Mouse (Mus musculus) small intestine, adult 2 months (tissue): ENCODE results near the gene Mmp10. TPM values are rescaled to one million over a fixed set of nuclear protein-coding genes. Genes with fewer than 3 reads are reported as not detected.
A peak's percentile ranks its signal among the peaks of the same experiment; 100 is the strongest.

ENCODE experiments used
- H3K27ac ChIP-seq: fragments of 200-500 bp; 2 replicates; pipeline ENCODE4 v1.5.1; 2012; ENCODE audit warnings: low read depth, low read length, control low read depth, inconsistent platforms; ENCODE audit not compliant: insufficient read depth
- H3K27me3 ChIP-seq: fragments of 200-500 bp; 2 replicates; pipeline ENCODE4 v1.6.1; 2012; ENCODE audit warnings: mild to moderate bottlenecking, moderate library complexity, low read length, inconsistent platforms; ENCODE audit not compliant: control insufficient read depth, insufficient read depth
- H3K36me3 ChIP-seq: fragments of 200-500 bp; 2 replicates; pipeline ENCODE4 v1.6.1; 2012; ENCODE audit warnings: mild to moderate bottlenecking, low read length, control low read depth, inconsistent platforms; ENCODE audit not compliant: control insufficient read depth, insufficient read depth
- H3K4me1 ChIP-seq: fragments of 200-500 bp; 2 replicates; pipeline ENCODE4 v1.6.1; 2012; ENCODE audit warnings: low read length, inconsistent platforms, mixed read lengths; ENCODE audit not compliant: control insufficient read depth, insufficient read depth, insufficient read length
- H3K4me3 ChIP-seq: fragments of 200-500 bp; 2 replicates; pipeline ENCODE4 v1.5.1; 2012; ENCODE audit warnings: low read depth, mild to moderate bottlenecking, control low read depth, inconsistent platforms, low read length, moderate library complexity
- CTCF ChIP-seq: fragments of 200-500 bp; IDR thresholded peaks from 2 replicates; pipeline ENCODE4 v1.5.1; 2012; ENCODE audit warnings: low read depth, mild to moderate bottlenecking, control low read depth, inconsistent platforms, low read length, moderate library complexity, mixed read lengths; ENCODE audit not compliant: insufficient replicate concordance, insufficient read length; ENCODE audit errors: extremely low read depth
- POLR2A ChIP-seq: fragments of 200-500 bp; IDR thresholded peaks from 2 replicates; pipeline ENCODE4 v1.6.1; 2012; ENCODE audit warnings: low read depth, mild to moderate bottlenecking, control low read depth, inconsistent platforms, low read length, moderate library complexity
- WGBS: fragments of 180-500 bp; shearing (Covaris S2); methylation state at CpG from one replicate; pipeline ENCODE4 v1.1.7; 2018; 5-methylcytosine and 5-hydroxymethylcytosine counted together
- polyA plus RNA-seq: library from polyadenylated mRNA; depleted of rRNA; stranded (reverse); fragments of >200 nt; gene quantifications from 2 replicates; pipeline ENCODE4 v1.2.3, GENCODE M21; 2012

Gene Mmp10
- polyA plus RNA-seq, 1 experiment, result 6.7 TPM

GRCm38 (mm10) chr9:7517944-7518571, 15.9 kb downstream of the Mmp10 start:
- Histone ChIP-seq H3K4me3 (no peak overlapping the region), H3K4me1 (no peaks in the 10 kb centered on the region), H3K27me3 (no peaks in the 10 kb centered on the region), H3K27ac (no peak overlapping the region), H3K36me3 (no peaks in the 10 kb centered on the region)
- 61% methylated on average over 4 of the region's 4 CpGs for WGBS
- TF ChIP-seq POLR2A (no peak), CTCF (no peak)

- no peaks in the 10 kb centered on the region for H3K27me3 ChIP-seq
- H3K27ac ChIP-seq, result no peak overlapping the region
- 54% methylated on average over 4 of the region's 4 CpGs for WGBS
- H3K4me1 ChIP-seq, result no peaks in the 10 kb centered on the region
- no peaks in the 10 kb centered on the region for H3K36me3 ChIP-seq
- no peak overlapping the region for H3K4me3 ChIP-seq
- TF ChIP-seq CTCF (no peak), POLR2A (no peak)
Measured at GRCm38 (mm10) chr9:7526255-7526940, 24.2 kb downstream of the Mmp10 start.

DNA sequence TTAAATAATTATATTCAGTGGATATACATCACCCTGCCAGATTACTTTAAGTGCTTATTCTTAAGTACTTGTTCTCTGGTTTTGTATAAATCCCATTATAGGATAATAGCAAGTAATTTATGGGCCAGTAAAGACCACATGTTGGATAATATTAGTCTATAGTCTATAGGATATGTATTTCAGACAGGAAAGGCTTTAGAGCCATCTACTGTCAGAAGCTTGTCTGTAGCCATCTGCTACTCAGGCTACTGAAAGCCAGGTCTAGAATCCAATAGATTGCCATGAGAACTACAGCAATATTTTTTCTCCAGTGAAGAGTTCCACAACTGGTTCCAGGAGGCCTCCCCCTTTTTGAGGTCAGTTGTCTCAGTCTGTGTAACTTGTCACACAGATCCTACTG, 40.6 kb downstream of the Mmp10 start:
- no peaks in the 10 kb centered on the region for H3K27me3 ChIP-seq
- no peaks in the 10 kb centered on the region for H3K36me3 ChIP-seq
- no peaks in the 10 kb centered on the region for H3K4me1 ChIP-seq
- TF ChIP-seq POLR2A, result no peak
- TF ChIP-seq CTCF, result no peak
- no peak overlapping the region for H3K27ac ChIP-seq
- H3K4me3 ChIP-seq, result no peak overlapping the region

GRCm38 (mm10) chr9:7544923-7545457, 42.8 kb downstream of the Mmp10 start:
- H3K27me3 ChIP-seq, result no peaks in the 10 kb centered on the region

DNA sequence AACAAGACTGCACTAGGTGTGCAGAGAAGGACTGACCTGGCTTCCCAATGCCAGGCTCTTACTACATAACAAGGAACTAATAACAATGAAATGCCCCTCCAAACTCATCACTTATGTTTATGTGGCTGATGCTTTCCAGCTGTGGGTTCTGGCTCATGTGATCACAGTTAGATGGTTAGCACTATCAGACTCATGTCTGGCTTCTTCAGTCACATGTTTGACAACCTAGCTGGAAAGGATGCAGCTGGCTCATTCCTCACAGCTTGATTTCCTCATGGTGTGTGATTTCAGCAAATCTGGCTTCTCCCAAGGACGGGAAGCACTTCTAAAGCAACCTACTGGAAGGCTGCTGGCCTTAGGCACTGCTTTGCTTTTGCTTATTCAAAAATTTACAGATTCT, 43.3 kb downstream of the Mmp10 start:
- Histone ChIP-seq H3K4me3 (no peak overlapping the region), H3K36me3 (no peaks in the 10 kb centered on the region), H3K27ac (no peak overlapping the region), H3K27me3 (no peaks in the 10 kb centered on the region), H3K4me1 (no peaks in the 10 kb centered on the region)
- no peak for TF ChIP-seq POLR2A
- no peak for TF ChIP-seq CTCF
- 68% methylated on average over 1 of the region's 1 CpGs for WGBS

More at GRCm38 (mm10) chr9:7544923-7545457, 42.8 kb downstream of the Mmp10 start:
- TF ChIP-seq POLR2A (no peak), CTCF (no peak)
- WGBS, result 67% methylated on average over 1 of the region's 1 CpGs
- no peak overlapping the region; the same call in 1 of the 2 replicates for H3K27ac ChIP-seq
- no peak overlapping the region for H3K4me3 ChIP-seq
- H3K36me3 ChIP-seq, result no peaks in the 10 kb centered on the region
- no peaks in the 10 kb centered on the region for H3K4me1 ChIP-seq

DNA sequence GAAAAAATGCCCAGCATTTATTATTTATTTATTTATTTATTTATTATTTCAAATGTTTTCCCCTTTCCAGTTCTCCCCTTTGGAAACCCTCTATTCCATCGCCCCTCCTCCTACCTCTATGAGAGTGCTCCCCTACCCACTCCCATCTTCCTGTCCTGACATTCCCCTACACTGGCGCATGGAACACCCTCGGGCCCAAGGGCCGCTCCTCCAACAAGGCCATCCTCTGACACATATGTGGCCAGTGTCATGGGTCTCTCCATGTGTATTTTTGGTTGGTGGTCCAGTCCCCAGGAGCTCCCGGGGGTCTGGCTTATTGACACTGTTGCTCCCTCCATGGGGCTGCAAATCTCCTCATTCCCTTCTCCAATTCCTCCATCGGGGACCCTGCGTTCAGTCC, 43.8 kb downstream of the Mmp10 start:
- Histone ChIP-seq H3K4me3 (no peak overlapping the region), H3K27me3 (no peaks in the 10 kb centered on the region), H3K36me3 (no peaks in the 10 kb centered on the region), H3K4me1 (no peaks in the 10 kb centered on the region), H3K27ac (peak overlapping the region; percentile 41; the same call in 1 of the 2 replicates)
- TF ChIP-seq POLR2A (no peak), CTCF (no peak)
- WGBS, result 88% methylated on average over 7 of the region's 7 CpGs

DNA sequence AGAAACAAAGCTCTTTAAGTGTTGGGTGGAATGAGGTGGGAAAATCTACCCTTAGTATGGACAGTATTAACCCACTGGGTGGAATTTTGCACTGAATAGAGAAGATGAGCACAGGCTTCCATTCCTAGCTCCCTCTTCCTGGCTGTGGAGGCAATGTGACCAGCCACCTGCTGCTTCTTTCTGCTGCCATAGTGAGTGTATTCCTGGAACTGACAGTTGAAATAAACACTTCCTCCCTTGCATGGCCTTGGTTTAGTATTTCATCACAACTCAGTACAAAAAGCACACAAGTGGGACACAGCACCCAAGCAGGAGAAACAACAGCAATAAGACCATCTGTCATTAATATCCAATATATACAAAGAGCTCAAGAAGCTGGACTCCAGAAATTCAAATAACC, 49.8 kb downstream of the Mmp10 start:
- no peak overlapping the region for H3K4me3 ChIP-seq
- H3K36me3 ChIP-seq, result no peaks in the 10 kb centered on the region
- TF ChIP-seq POLR2A (no peak), CTCF (no peak)
- no peaks in the 10 kb centered on the region for H3K4me1 ChIP-seq
- H3K27me3 ChIP-seq, result no peaks in the 10 kb centered on the region
- H3K27ac ChIP-seq, result no peak overlapping the region
